Mouse (Mus musculus) neural tube, embryonic 13.5 days (tissue): ENCODE results near the gene Sin3a. TPM values are rescaled to one million over a fixed set of nuclear protein-coding genes. Genes with fewer than 3 reads are reported as not detected.

Experiments used
- ATAC-seq: fragments of 200-750 bp; cut with Nextera tagmentation; 2 replicates; pipeline ENCODE4 v1.8.0; 2017; ENCODE audit warnings: low read depth, mild to moderate bottlenecking, moderate TSS enrichment, moderate library complexity
- H3K27ac ChIP-seq: fragments of 300-500 bp; sonication (generic); replicated peaks from 2 replicates; pipeline ENCODE4 v1.5.1; 2015; ENCODE audit warnings: moderate library complexity, mild to moderate bottlenecking, inconsistent platforms
- H3K27me3 ChIP-seq: fragments of 300-500 bp; sonication (generic); 2 replicates; pipeline ENCODE4 v1.6.1; 2015; ENCODE audit warnings: mild to moderate bottlenecking, inconsistent platforms
- H3K36me3 ChIP-seq: fragments of 300-500 bp; sonication (generic); 2 replicates; pipeline ENCODE4 v1.6.1; 2015; ENCODE audit warnings: mild to moderate bottlenecking, inconsistent platforms
- H3K4me1 ChIP-seq: fragments of 300-500 bp; sonication (generic); replicated peaks from 2 replicates; pipeline ENCODE4 v1.6.1; 2015; ENCODE audit warnings: inconsistent platforms
- H3K4me2 ChIP-seq: fragments of 300-500 bp; sonication (generic); 2 replicates; pipeline ENCODE4 v1.6.1; 2015; ENCODE audit warnings: inconsistent platforms, mild to moderate bottlenecking, moderate library complexity
- H3K4me3 ChIP-seq: fragments of 300-500 bp; sonication (generic); 2 replicates; pipeline ENCODE4 v1.5.1; 2015; ENCODE audit warnings: mild to moderate bottlenecking, inconsistent platforms
- H3K9ac ChIP-seq: fragments of 300-500 bp; sonication (generic); 2 replicates; pipeline ENCODE4 v1.6.1; 2015; ENCODE audit warnings: moderate library complexity, mild to moderate bottlenecking, inconsistent platforms
- H3K9me3 ChIP-seq: fragments of 300-500 bp; sonication (generic); 2 replicates; pipeline ENCODE4 v1.6.1; 2016; ENCODE audit warnings: inconsistent platforms
- WGBS: fragments of 180-500 bp; shearing (Covaris S2); methylation state at CpG from one replicate; pipeline ENCODE4 v1.1.7; 2015; 5-methylcytosine and 5-hydroxymethylcytosine counted together
- polyA plus RNA-seq: library from polyadenylated mRNA; unstranded; fragments of >200 nt; fragmentation: Nextera tagmentation; extraction: Ambion mirVana; gene quantifications from 2 replicates; pipeline ENCODE4 v1.2.1, GENCODE M21; 2015

Sin3a gene
- 23.0 and 28.1 TPM in 2 replicates for polyA plus RNA-seq

DNA sequence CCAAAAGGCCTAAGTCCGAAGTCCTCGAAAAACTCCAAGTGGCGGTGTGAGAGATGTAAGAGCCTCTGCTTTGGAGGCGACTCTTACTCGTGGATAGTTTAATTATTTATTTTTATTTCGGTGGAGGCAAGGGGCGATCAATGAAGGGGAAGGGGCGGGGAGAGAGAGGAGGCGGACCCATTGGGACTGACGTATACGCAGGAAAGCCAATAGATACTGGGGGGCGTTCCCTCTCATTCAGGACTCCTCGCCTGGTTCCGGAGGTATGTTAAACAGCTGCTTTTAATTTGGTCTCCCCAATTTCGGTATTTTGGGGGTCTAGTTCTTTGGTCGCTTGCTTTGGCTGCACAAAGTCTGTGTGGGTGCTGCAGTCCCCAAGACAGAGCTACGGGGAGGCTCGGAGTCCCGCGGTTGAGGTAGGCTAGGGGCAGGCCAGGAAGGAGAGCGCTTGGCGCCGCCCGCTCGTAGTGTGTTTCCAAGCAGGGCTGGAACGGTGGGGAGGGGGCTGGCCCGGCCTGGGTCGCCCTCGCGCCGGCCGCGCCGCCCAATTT is at the start of gene Sin3a:
Gene Sin3a, plus strand, starts transcription at position 240 of the 551 bp plus-strand sequence.
- Histone ChIP-seq H3K27me3 (no peaks in the 10 kb centered on the region), H3K9ac (peak within 1 kb of the TSS; percentile 83), H3K4me3 (peak within 1 kb of the TSS; percentile 67), H3K4me1 (peaks cover 31% of the 10 kb centered on the region), H3K9me3 (no peaks in the 10 kb centered on the region), H3K36me3 (no peaks in the 10 kb centered on the region; the same call in 1 of the 2 replicates), H3K4me2 (peak within 1 kb of the TSS; percentile 94), H3K27ac (peak within 1 kb of the TSS; percentile 98)
- ATAC-seq = no peak
- WGBS = under 1% methylated on average over 34 of the region's 34 CpGs

DNA sequence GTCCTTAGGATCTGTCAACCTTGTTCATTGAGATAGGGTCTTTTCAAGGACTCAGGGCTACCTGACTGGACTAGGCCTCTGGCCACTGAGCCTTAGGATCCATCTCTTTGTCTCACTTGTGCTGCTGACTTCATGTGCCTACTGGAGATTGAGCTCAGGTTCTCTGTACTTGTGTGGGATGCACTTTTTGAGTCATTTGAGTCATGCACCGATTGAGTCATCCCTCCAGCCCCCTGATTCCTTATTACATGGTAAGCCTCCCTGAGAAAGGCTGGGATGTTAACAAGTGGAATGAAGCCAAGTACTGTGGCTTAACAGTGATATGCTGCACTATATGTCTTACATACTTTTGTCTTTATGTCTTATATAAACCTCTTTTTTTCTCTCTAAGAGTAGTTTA is 40.1 kb upstream of the Sin3a start:
- no peak for ATAC-seq
- no peaks in the 10 kb centered on the region for H3K4me1 ChIP-seq
- H3K36me3 ChIP-seq = peaks cover 74% of the 10 kb centered on the region
- no peak overlapping the region for H3K27ac ChIP-seq
- 97% methylated on average over 1 of the region's 1 CpGs for WGBS
- H3K4me3 ChIP-seq = no peak overlapping the region
- H3K9ac ChIP-seq = no peak overlapping the region
- 0 out of 2 replicates have a peak, but pooled peaks cover 2% of the 10 kb centered on the region for H3K9me3 ChIP-seq
- H3K27me3 ChIP-seq = no peaks in the 10 kb centered on the region
- no peak overlapping the region for H3K4me2 ChIP-seq

GRCm38 (mm10) chr9:57056237-57056636 is 15.6 kb upstream of the Sin3a start:
- Histone ChIP-seq H3K27me3 (no peaks in the 10 kb centered on the region), H3K36me3 (peaks cover 52% of the 10 kb centered on the region)

DNA sequence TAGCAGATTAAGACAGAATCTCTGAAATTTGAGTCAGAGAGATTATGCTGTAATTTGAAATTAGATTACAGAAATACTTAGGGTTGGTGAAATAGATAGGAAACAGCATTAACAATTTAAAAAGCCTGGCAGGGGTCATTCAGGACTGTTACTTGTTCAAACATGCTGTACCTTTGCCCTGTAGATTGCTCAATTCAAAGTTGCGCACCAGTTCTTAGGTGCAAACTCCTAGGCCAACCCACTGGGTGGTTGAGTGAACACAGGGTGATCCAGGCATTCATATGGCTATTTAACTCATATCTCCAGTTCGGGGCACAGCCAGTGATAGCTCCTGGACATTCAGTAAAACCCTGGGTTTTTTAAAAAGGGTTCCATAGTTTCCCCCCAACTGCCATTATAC is 7.7 kb upstream of the Sin3a start:
- 96% methylated on average over 2 of the region's 2 CpGs for WGBS

More at GRCm38 (mm10) chr9:57056237-57056636, 15.6 kb upstream of the Sin3a start:
- H3K4me2 ChIP-seq = no peak overlapping the region
- no peaks in the 10 kb centered on the region for H3K4me1 ChIP-seq
- H3K4me3 ChIP-seq = no peak overlapping the region
- no peak overlapping the region for H3K9ac ChIP-seq
- no peak overlapping the region for H3K27ac ChIP-seq
- no peaks in the 10 kb centered on the region for H3K9me3 ChIP-seq
- no peak for ATAC-seq
- WGBS = 92% methylated on average over 1 of the region's 1 CpGs

GRCm38 (mm10) chr9:57068266-57068665 is 3.6 kb upstream of the Sin3a start:
- Histone ChIP-seq H3K9me3 (no peaks in the 10 kb centered on the region), H3K27ac (no peak overlapping the region), H3K9ac (no peak overlapping the region), H3K27me3 (no peaks in the 10 kb centered on the region), H3K4me2 (no peak overlapping the region), H3K4me3 (no peak overlapping the region), H3K36me3 (no peaks in the 10 kb centered on the region; the same call in none of the 2 replicates), H3K4me1 (peaks cover 12% of the 10 kb centered on the region)
- 79% methylated on average over 3 of the region's 3 CpGs for WGBS
- ATAC-seq = no peak

More for the DNA sequence above, 7.7 kb upstream of the Sin3a start:
- no peaks in the 10 kb centered on the region for H3K4me1 ChIP-seq
- no peak overlapping the region for H3K4me3 ChIP-seq
- no peak overlapping the region for H3K4me2 ChIP-seq
- H3K9ac ChIP-seq = no peak overlapping the region
- peaks cover 29% of the 10 kb centered on the region for H3K36me3 ChIP-seq
- H3K27me3 ChIP-seq = no peaks in the 10 kb centered on the region
- no peaks in the 10 kb centered on the region for H3K9me3 ChIP-seq
- no peak for ATAC-seq
- no peak overlapping the region for H3K27ac ChIP-seq

DNA sequence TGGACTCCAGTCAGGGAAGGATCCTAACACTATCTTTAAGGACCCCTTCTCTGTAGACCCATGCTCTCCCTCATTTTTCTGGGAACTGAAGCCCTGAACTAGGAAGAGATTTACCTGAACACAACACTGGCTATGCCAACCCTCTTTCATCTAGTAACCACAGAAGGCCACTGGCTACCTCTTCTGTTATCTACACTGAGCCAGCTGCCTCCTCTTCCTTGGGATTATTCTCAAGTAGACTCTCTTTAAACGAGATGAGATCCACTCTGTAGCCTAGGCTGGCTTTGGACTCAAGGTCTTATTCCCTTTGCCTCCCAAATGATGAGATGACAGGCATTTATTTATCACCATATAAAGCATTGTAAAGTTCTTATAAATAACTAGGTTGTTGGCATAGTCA is 1.6 kb upstream of the Sin3a start:
- Histone ChIP-seq H3K27me3 (no peaks in the 10 kb centered on the region), H3K36me3 (no peaks in the 10 kb centered on the region; the same call in 1 of the 2 replicates), H3K27ac (no peak overlapping the region), H3K4me3 (no peak overlapping the region), H3K9ac (no peak overlapping the region), H3K4me2 (peak overlapping the region; percentile 94; the same call in 1 of the 2 replicates), H3K4me1 (peaks cover 28% of the 10 kb centered on the region), H3K9me3 (no peaks in the 10 kb centered on the region)
- WGBS = 69% methylated on average over 1 of the region's 1 CpGs
- no peak for ATAC-seq

DNA sequence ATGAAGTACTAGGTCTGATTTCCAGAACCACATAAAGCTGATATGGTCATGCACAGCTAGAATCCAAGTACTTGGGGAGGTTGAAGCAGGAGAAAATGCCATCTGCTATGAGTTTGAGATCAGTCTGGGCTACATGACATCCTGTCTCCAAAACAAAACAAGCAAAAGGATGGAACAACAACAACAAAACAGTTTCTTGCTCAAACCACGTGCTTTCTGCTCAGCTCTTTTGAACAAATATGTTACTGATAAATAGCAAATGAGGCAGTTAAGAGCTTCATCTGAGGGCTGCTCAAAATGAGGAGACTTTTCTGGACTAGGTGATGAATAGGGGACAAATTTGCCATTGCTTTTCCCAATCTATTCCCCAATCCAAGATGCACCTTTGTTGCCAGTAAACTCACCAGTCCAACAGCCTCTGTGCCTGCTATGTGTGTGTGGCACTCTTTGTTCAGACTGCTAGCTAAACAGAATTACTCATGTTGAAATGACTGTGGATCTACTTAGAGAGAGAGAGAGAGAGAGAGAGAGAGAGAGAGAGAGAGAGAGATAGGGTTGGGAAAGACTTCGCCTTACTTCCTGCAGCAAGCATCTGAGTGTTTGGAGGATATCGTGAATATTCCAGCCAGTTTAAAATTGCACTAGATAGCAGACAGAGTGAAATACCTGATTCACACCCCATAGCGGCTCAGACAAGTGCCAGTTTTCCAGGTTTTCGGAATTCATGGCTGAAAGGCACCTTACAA is 867 bp upstream of the Sin3a start:
- ATAC-seq = no peak
- WGBS = 26% methylated on average over 5 of the region's 5 CpGs
- peak overlapping the region; percentile 50 for H3K27ac ChIP-seq

DNA sequence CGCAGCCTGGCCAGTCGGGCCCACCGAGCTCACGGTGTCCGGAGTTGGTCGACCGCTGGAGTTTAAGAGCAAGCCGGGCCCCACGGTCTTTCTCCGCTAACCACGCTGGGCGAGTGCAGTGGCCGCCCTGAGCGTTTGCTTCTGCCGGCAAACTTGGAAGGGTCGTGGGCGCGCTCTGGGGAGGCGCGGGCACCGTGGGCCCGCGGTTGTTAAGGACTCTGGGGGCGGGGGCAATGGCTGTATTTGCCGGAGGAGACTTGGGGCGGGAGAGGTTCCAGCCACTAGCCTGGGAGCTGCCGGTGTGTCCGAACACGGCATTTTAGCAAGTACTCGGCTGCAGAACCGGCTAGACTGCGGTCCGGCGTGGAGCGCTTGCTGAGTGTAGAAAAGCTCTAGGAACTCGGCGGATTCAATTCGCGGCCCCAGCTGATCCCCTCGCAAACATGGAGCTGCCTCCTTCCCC is 717 bp downstream of the Sin3a start:
- Histone ChIP-seq H3K36me3 (no peaks in the 10 kb centered on the region; the same call in 1 of the 2 replicates), H3K27ac (peak overlapping the region; percentile 98), H3K4me3 (peak overlapping the region; percentile 67), H3K9me3 (no peaks in the 10 kb centered on the region), H3K4me2 (peak overlapping the region; percentile 94), H3K27me3 (no peaks in the 10 kb centered on the region), H3K9ac (peak overlapping the region; percentile 83), H3K4me1 (peaks cover 35% of the 10 kb centered on the region)
- no peak for ATAC-seq
- under 1% methylated on average over 40 of the region's 40 CpGs for WGBS

More for the DNA sequence above, 867 bp upstream of the Sin3a start:
- peak overlapping the region; percentile 67 for H3K4me3 ChIP-seq
- H3K4me1 ChIP-seq = peaks cover 31% of the 10 kb centered on the region
- H3K27me3 ChIP-seq = no peaks in the 10 kb centered on the region
- peak overlapping the region; percentile 94 for H3K4me2 ChIP-seq
- no peaks in the 10 kb centered on the region for H3K9me3 ChIP-seq
- H3K36me3 ChIP-seq = no peaks in the 10 kb centered on the region; the same call in 1 of the 2 replicates
- H3K9ac ChIP-seq = peak overlapping the region; percentile 83

DNA sequence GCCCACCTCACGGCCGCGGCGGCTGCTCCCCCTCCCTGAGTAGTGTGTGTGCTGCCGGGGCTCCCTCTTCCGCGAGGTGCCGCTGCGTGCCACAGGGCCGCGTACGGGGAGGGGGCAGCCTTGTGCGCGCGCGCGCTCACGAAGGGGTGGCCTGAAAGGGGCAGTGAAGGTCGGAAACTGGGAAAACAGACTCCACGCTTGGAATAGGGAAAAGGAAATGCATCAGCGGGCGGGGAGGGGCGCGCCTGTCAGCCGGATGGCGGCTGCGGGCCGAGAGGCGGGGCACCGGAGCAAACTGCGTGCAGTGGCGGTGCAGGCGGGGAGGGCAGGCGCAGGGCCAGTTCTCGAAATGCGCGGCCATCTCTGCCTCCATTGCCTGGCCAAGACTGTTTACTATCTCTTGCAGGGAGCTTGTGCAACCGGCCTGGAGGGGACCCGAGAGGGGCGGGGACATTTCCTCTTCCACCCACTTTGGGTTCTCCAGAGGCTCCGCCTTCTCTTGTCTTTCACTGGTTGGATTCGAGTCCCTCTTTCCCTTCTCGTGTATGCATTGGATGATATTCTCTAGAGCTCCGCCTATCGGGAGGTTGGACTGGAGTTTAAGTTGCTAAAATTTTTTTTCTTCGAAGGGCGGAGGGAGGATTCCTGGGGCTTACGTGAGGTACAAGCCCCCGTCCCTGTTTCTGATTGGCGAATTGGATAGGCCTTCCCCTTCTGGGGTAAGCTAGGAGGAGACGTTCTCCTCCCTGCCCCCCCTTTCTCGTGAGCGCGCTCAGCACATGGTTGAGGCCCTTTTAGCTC is 1.3 kb downstream of the Sin3a start:
- H3K4me1 ChIP-seq = peaks cover 41% of the 10 kb centered on the region
- WGBS = under 1% methylated on average over 54 of the region's 54 CpGs
- H3K4me2 ChIP-seq = peak overlapping the region; percentile 94
- H3K36me3 ChIP-seq = no peaks in the 10 kb centered on the region; the same call in 1 of the 2 replicates
- no peaks in the 10 kb centered on the region for H3K27me3 ChIP-seq
- peak overlapping the region; percentile 83 for H3K9ac ChIP-seq
- peak overlapping the region; percentile 67 for H3K4me3 ChIP-seq
- peak overlapping the region; percentile 98 for H3K27ac ChIP-seq
- no peaks in the 10 kb centered on the region for H3K9me3 ChIP-seq
- ATAC-seq = peak; percentile 66

DNA sequence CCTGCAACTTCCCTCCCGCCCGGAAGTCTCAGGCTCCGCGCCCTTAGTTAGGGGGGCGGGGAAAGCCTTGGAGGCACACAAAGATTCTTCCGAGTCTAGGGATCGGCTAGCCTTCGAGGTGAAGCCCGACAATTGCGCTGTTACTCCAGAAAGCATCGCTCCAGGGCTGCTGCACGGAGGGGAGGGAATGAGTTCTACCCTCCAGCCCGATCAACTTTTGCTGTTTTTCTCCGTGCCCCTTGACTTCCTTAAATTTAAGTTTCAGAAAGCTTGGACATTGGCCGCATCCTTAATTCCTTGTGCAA is 1.9 kb downstream of the Sin3a start:
- Histone ChIP-seq H3K4me3 (peak overlapping the region; percentile 67), H3K27ac (peak overlapping the region; percentile 90), H3K36me3 (no peaks in the 10 kb centered on the region; the same call in 1 of the 2 replicates), H3K27me3 (no peaks in the 10 kb centered on the region), H3K4me2 (peak overlapping the region; percentile 94), H3K9me3 (no peaks in the 10 kb centered on the region), H3K4me1 (peaks cover 42% of the 10 kb centered on the region), H3K9ac (peak overlapping the region; percentile 65)
- WGBS = 1% methylated on average over 15 of the region's 15 CpGs
- ATAC-seq = no peak

DNA sequence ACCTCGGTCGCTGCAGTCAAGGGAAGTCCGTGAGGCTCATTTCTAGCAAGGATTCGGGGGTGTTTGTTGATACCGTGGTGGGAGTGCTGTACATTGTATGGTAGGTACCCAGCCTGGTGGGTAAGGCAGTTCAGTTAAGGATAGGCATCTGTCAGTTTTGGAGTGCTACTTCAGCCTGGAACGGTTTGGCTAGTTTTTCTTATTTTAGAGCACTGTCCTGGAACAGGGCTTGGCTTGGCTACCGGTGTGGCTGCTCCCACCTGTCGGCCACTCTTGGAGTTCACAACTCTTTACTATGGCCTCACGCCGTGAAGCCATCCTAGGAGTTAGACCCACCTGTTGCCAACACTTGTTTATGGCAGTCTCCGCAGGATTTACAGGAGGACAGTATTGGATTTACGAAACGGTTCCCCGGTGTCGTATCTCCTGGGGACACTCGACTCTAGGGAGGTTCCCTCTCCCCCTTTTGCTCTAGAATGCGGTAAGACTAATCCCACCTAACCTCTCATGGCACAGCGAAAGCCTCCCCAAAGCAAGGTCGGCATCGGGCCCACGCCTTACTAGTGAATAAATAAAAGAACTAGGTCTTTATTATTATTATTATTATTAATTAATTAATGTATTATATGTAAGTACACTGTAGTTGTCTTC is 2.5 kb downstream of the Sin3a start:
- H3K9ac ChIP-seq = peak overlapping the region; percentile 65
- H3K4me2 ChIP-seq = peak overlapping the region; percentile 94
- ATAC-seq = no peak
- no peaks in the 10 kb centered on the region for H3K36me3 ChIP-seq
- peak overlapping the region; percentile 90 for H3K27ac ChIP-seq
- peak overlapping the region; percentile 67 for H3K4me3 ChIP-seq
- H3K27me3 ChIP-seq = no peaks in the 10 kb centered on the region
- no peaks in the 10 kb centered on the region for H3K9me3 ChIP-seq
- H3K4me1 ChIP-seq = peaks cover 42% of the 10 kb centered on the region
- 4% methylated on average over 21 of the region's 21 CpGs for WGBS
